In the genomic region with DNA sequence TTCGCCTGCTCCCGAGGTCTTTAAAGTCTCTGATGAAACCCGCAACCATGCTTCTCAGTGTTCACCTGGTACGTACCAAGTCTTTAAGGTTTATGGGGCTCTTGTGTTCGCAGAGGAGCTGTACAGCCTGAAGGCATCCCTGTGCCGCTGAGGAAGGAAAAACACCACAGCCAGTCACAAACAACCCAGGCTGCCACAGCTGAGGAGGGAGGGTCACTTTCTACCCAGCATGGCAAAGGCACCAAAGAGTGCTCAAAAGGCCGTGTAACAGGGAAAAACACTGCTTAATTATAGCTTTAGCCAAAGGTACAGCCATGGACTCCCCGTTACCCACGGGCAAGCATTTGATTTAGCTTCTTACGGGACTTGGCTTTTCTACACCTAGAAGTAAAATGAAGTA, we compare ENCODE assay signal across 22 mouse cellular contexts. TPM values are rescaled to one million over a fixed set of nuclear protein-coding genes. Genes with fewer than 3 reads are reported as not detected.
A peak's percentile ranks its signal among the peaks of the same experiment; 100 is the strongest.
DNase-seq lines count a peak whose midpoint lies in the region; ATAC-seq and TF ChIP-seq lines count a peak whose summit lies in the region.
"Had no signal": no experiment of that assay in that cellular context is flagged by ENCODE, and none has a peak within 500 bp of the region (broad histone marks: within the 10 kb centered on the region; RNA-seq: fewer than 3 reads in every experiment).

No protein-coding gene starts in this region.

- no peaks in the 10 kb centered on the region for H3K36me3 ChIP-seq in forebrain, embryonic 15.5 days
- peaks cover 30% of the 10 kb centered on the region for H3K36me3 ChIP-seq in forebrain, embryonic 10.5 days (replicated peaks)
- peaks cover 8% of the 10 kb centered on the region; the same call in 1 of the 2 replicates for H3K36me3 ChIP-seq in embryonic facial prominence, embryonic 14.5 days (ENCODE audit: control insufficient read depth, insufficient read depth, low read length)
- H3K36me3 ChIP-seq in limb, embryonic 10.5 days: peaks cover 37% of the 10 kb centered on the region
- no peaks in the 10 kb centered on the region for H3K36me3 ChIP-seq in limb, embryonic 15.5 days
- no peaks in the 10 kb centered on the region for H3K36me3 ChIP-seq in stomach, postnatal 0 days (ENCODE audit: control insufficient read depth, insufficient read depth, low read length)
- H3K36me3 ChIP-seq: heart, embryonic 15.5 days; hindbrain, embryonic 13.5 days had no signal

- no peak for TF ChIP-seq POLR2A in lung, adult 2 months (IDR thresholded peaks at IDR 0.05; ENCODE audit: borderline replicate concordance, extremely low read depth, low read depth, low read length)

- no peak for DNase-seq in forebrain, embryonic 10.5 days (ENCODE audit: extremely low spot score, low spot score)
- no peak for DNase-seq in embryonic facial prominence, embryonic 14.5 days (ENCODE audit: low spot score)
- no peak for DNase-seq in limb, embryonic 10.5 days (ENCODE audit: low spot score)
- no peak for DNase-seq in stomach, postnatal 0 days (ENCODE audit: low spot score)
- no peak for DNase-seq in right cerebral cortex, postnatal 25 days
- no peak for DNase-seq in lung, adult 2 months
- DNase-seq: adrenal gland, adult 2 months; adrenal gland, postnatal 25 days; cerebellum, adult 2 months; cerebellum, postnatal 10 days; gastrocnemius, postnatal 14 days; heart, adult 2 months; heart, postnatal 14 days had no signal

- TF ChIP-seq EP300 in stomach, postnatal 0 days (optimal IDR thresholded peaks at IDR 0.05): no peak

- H3K27ac ChIP-seq in forebrain, embryonic 15.5 days (replicated peaks): no peak overlapping the region
- no peak overlapping the region for H3K27ac ChIP-seq in forebrain, embryonic 10.5 days
- H3K27ac ChIP-seq in embryonic facial prominence, embryonic 14.5 days (replicated peaks; ENCODE audit: low read depth, low read length): peak overlapping the region; percentile 24
- H3K27ac ChIP-seq in limb, embryonic 10.5 days: peak overlapping the region; percentile 7; the same call in 1 of the 2 replicates
- H3K27ac ChIP-seq in limb, embryonic 15.5 days: peak overlapping the region; percentile 38; the same call in 1 of the 2 replicates
- H3K27ac ChIP-seq in stomach, postnatal 0 days (replicated peaks): no peak overlapping the region
- H3K27ac ChIP-seq: heart, adult 2 months; heart, embryonic 15.5 days; hindbrain, embryonic 13.5 days; hindbrain, postnatal 0 days had no signal

- ATAC-seq in forebrain, embryonic 15.5 days (replicated peaks): 0 out of 2 replicates have a peak, but pooled peaks have one; percentile 33
- no peak for ATAC-seq in embryonic facial prominence, embryonic 14.5 days (ENCODE audit: low read depth)
- no peak for ATAC-seq in limb, embryonic 15.5 days (ENCODE audit: insufficient number of reproducible peaks, low FRiP score, low TSS enrichment, low read depth)
- no peak for ATAC-seq in stomach, postnatal 0 days (ENCODE audit: low FRiP score, low TSS enrichment)
- ATAC-seq: hindbrain, postnatal 0 days had no signal

- no peak for TF ChIP-seq CTCF in stomach, postnatal 0 days (IDR thresholded peaks at IDR 0.05; ENCODE audit: low read depth)
- no peak for TF ChIP-seq CTCF in lung, adult 2 months (IDR thresholded peaks at IDR 0.05; ENCODE audit: insufficient read depth, low read length)

- no peak overlapping the region for H3K4me3 ChIP-seq in forebrain, embryonic 15.5 days
- H3K4me3 ChIP-seq in forebrain, embryonic 10.5 days: no peak overlapping the region
- H3K4me3 ChIP-seq in embryonic facial prominence, embryonic 14.5 days (ENCODE audit: low read depth, low read length): no peak overlapping the region
- no peak overlapping the region for H3K4me3 ChIP-seq in limb, embryonic 10.5 days
- no peak overlapping the region for H3K4me3 ChIP-seq in limb, embryonic 15.5 days
- H3K4me3 ChIP-seq in stomach, postnatal 0 days (ENCODE audit: low read depth, low read length): no peak overlapping the region
- no peak overlapping the region for H3K4me3 ChIP-seq in lung, adult 2 months (replicated peaks; ENCODE audit: extremely low read depth, low read depth, low read length)
- H3K4me3 ChIP-seq: erythroblast, embryonic 14.5 days; heart, adult 2 months; heart, embryonic 15.5 days; hindbrain, embryonic 13.5 days had no signal

- H3K4me2 ChIP-seq in forebrain, embryonic 15.5 days (replicated peaks): no peak overlapping the region
- H3K4me2 ChIP-seq in embryonic facial prominence, embryonic 14.5 days (ENCODE audit: low read depth, low read length): no peak overlapping the region
- H3K4me2 ChIP-seq in limb, embryonic 15.5 days: no peak overlapping the region
- no peak overlapping the region for H3K4me2 ChIP-seq in stomach, postnatal 0 days (replicated peaks; ENCODE audit: low read depth)
- H3K4me2 ChIP-seq: heart, embryonic 11.5 days; heart, embryonic 15.5 days; hindbrain, embryonic 13.5 days had no signal

- 71% methylated on average over 10 of the region's 10 CpGs for WGBS in forebrain, embryonic 15.5 days
- 84% methylated on average over 10 of the region's 10 CpGs for WGBS in forebrain, embryonic 10.5 days
- 62% methylated on average over 10 of the region's 10 CpGs for WGBS in embryonic facial prominence, embryonic 14.5 days
- 72% methylated on average over 10 of the region's 10 CpGs for WGBS in limb, embryonic 10.5 days
- 33% methylated on average over 10 of the region's 10 CpGs for WGBS in limb, embryonic 15.5 days
- WGBS in stomach, postnatal 0 days: 82% methylated on average over 10 of the region's 10 CpGs
- whole genome bisulfite sequencing in lung, adult 2 months: 86% methylated on average over 10 of the region's 10 CpGs

- H3K27me3 ChIP-seq in forebrain, embryonic 15.5 days: no peaks in the 10 kb centered on the region
- no peaks in the 10 kb centered on the region for H3K27me3 ChIP-seq in forebrain, embryonic 10.5 days (ENCODE audit: poor library complexity, severe bottlenecking)
- H3K27me3 ChIP-seq in embryonic facial prominence, embryonic 14.5 days (replicated peaks; ENCODE audit: control insufficient read depth, insufficient read depth, low read length): no peaks in the 10 kb centered on the region
- H3K27me3 ChIP-seq in limb, embryonic 10.5 days (ENCODE audit: low read depth, poor library complexity, severe bottlenecking): no peaks in the 10 kb centered on the region
- no peaks in the 10 kb centered on the region for H3K27me3 ChIP-seq in limb, embryonic 15.5 days
- no peaks in the 10 kb centered on the region for H3K27me3 ChIP-seq in stomach, postnatal 0 days (ENCODE audit: control insufficient read depth, insufficient read depth, low read length)
- H3K27me3 ChIP-seq: heart, embryonic 15.5 days; hindbrain, embryonic 13.5 days had no signal

- no peak overlapping the region for H3K9ac ChIP-seq in forebrain, embryonic 15.5 days (replicated peaks)
- H3K9ac ChIP-seq in embryonic facial prominence, embryonic 14.5 days (ENCODE audit: low read depth, low read length): no peak overlapping the region
- no peak overlapping the region for H3K9ac ChIP-seq in limb, embryonic 15.5 days
- H3K9ac ChIP-seq in stomach, postnatal 0 days (ENCODE audit: low read length): no peak overlapping the region
- H3K9ac ChIP-seq: heart, embryonic 15.5 days; hindbrain, embryonic 13.5 days had no signal

- H3K4me1 ChIP-seq in forebrain, embryonic 15.5 days: peaks cover 11% of the 10 kb centered on the region; the same call in 1 of the 2 replicates
- H3K4me1 ChIP-seq in forebrain, embryonic 10.5 days: peaks cover 17% of the 10 kb centered on the region
- peaks cover 44% of the 10 kb centered on the region for H3K4me1 ChIP-seq in embryonic facial prominence, embryonic 14.5 days (ENCODE audit: control insufficient read depth, insufficient read depth, low read length)
- H3K4me1 ChIP-seq in limb, embryonic 10.5 days: peaks cover 39% of the 10 kb centered on the region
- H3K4me1 ChIP-seq in limb, embryonic 15.5 days: peaks cover 28% of the 10 kb centered on the region
- no peaks in the 10 kb centered on the region for H3K4me1 ChIP-seq in stomach, postnatal 0 days (replicated peaks; ENCODE audit: control insufficient read depth, insufficient read depth)
- peaks cover 7% of the 10 kb centered on the region for H3K4me1 ChIP-seq in lung, adult 2 months (ENCODE audit: control insufficient read depth, insufficient read depth, low read length)

- H3K9me3 ChIP-seq in forebrain, embryonic 15.5 days: no peaks in the 10 kb centered on the region
- no peaks in the 10 kb centered on the region for H3K9me3 ChIP-seq in forebrain, embryonic 10.5 days
- H3K9me3 ChIP-seq in embryonic facial prominence, embryonic 14.5 days (ENCODE audit: control insufficient read depth, low read length): no peaks in the 10 kb centered on the region
- H3K9me3 ChIP-seq in limb, embryonic 10.5 days (replicated peaks): no peaks in the 10 kb centered on the region
- H3K9me3 ChIP-seq in limb, embryonic 15.5 days: no peaks in the 10 kb centered on the region
- no peaks in the 10 kb centered on the region for H3K9me3 ChIP-seq in stomach, postnatal 0 days (ENCODE audit: control insufficient read depth, low read length)
- H3K9me3 ChIP-seq: heart, embryonic 15.5 days; hindbrain, embryonic 13.5 days had no signal

RNA-seq across cellular contexts. Expression of gene Ttc23l, which starts 36.4 kb away (rescaled TPM):
- polyA plus RNA-seq in forebrain, embryonic 15.5 days (2015; fragmentation: Nextera tagmentation; extraction: Ambion mirVana): not detected in 2 replicates
- not detected in 2 replicates for polyA plus RNA-seq in forebrain, embryonic 10.5 days (2016; fragmentation: Nextera tagmentation; extraction: Ambion mirVana)
- 0.08 and 0.13 TPM in 2 replicates for polyA plus RNA-seq in embryonic facial prominence, embryonic 14.5 days (2014; fragmentation: Nextera tagmentation; extraction: Ambion mirVana)
- 0.13 TPM in 1 of 2 replicates, not detected in the other for polyA plus RNA-seq in limb, embryonic 10.5 days (2016; fragmentation: Nextera tagmentation; extraction: Ambion mirVana)
- polyA plus RNA-seq in limb, embryonic 15.5 days (2015; fragmentation: Nextera tagmentation; extraction: Ambion mirVana): 0.11 TPM in 1 of 2 replicates, not detected in the other
- not detected in 2 replicates for polyA plus RNA-seq in stomach, postnatal 0 days (2015; fragmentation: Nextera tagmentation; extraction: Ambion mirVana)
- not detected in 2 replicates for polyA plus RNA-seq in lung, adult 2 months (2012; rRNA removed)
- polyA plus RNA-seq: adrenal gland, adult 2 months; cerebellum, adult 2 months; embryonic facial prominence, embryonic 11.5 days; erythroblast, embryonic 14.5 days; heart, embryonic 11.5 days; heart, embryonic 15.5 days; hindbrain, embryonic 13.5 days; hindbrain, postnatal 0 days; intestine, embryonic 14.5 days had no signal

Comparison
In these comparisons a context has a peak if more than half of its experiments do, and no peak if none do; other contexts are left out.
1. H3K27ac ChIP-seq: peak in embryonic facial prominence, embryonic 14.5 days (single experiment), limb, embryonic 10.5 days (single experiment) and limb, embryonic 15.5 days (single experiment); none in forebrain, embryonic 15.5 days (single experiment), forebrain, embryonic 10.5 days (single experiment) and stomach, postnatal 0 days (single experiment).